Mouse (Mus musculus): ENCODE measurements around the gene Slc4a10.

The Slc4a10 gene

DNA sequence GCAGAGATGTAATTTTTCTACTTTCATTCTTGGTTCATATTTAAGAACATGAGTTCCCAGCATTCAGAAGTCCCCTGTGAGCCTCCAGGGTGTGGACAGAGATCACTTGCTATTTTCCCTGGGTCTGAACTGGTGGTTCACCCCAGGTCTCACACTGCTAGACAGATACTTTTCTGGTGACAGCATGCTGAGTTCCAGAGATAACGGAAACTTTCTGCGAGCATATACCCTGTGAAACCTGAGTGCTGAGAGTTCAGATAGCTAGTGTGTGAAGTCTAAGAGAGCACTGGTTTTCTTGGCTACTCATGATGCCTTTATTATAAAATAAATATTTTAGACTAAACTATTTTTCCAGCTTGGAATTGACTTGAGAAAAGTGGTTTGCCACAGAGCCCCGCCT lies 232.5 kb downstream of the Slc4a10 start:
- no peak for DNase-seq (ENCODE audit: low spot score in 2 of 2)

DNA sequence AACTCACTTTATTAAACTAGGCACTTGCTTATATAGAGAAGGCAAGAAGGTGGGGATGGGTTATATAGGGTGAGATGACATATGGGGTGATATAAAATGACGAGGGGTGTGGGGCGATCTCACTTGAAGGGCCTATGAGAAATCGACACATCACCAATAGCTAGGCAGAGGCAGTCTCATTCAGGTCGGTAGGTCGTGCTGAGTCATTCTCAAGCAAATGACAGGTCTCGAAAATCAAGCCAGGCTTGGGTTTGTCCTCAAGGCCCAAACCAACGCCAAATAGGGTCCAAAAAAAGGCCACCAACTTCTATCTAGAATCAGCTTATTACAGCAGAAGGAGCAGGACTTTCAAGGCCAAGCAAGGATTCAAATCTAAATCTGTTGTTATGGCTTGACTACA lies 233.5 kb downstream of the Slc4a10 start:
- DNase-seq (ENCODE audit: low spot score in 2 of 2) = no peak

DNA sequence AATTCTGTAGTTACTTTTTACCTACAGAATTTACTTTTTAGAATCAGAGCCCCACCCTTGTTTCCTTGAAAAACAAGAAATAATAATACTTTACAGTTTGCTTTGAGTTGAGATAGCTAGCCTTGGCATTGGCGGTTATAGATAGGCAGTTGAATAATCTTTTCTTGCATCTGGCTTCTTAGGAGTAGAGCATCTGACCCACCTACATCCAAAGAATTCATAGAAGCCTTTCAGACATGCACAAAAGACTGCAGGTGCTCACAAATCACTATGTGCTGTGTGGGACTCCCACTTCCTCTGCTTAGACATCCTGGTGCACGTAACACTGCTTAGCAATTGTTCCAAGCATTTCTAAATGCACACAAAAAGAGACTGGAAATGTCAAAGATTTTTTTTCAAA lies 238.8 kb downstream of the Slc4a10 start:
- no peak for DNase-seq (ENCODE audit: low spot score in 2 of 2)

DNA sequence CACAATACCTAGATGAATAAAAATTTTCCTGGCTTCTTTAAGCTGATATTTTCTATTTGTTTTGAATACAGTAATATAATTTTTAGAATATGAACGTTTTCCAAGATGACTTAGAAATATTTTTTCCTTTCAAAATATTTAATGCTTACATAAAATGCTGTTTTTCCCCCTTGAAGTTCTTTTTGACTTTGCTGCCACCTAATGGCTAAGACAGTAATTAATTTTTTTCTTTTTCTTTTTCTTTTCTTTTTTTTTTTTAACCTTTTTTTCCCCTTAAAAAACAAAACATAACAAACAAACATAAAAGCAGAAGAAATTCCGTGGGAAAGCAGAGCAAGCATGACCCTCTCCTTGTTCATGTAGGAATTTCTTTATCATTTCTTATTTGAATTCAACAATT lies 239.6 kb downstream of the Slc4a10 start:
- DNase-seq (ENCODE audit: low spot score in 2 of 2) = no peak

DNA sequence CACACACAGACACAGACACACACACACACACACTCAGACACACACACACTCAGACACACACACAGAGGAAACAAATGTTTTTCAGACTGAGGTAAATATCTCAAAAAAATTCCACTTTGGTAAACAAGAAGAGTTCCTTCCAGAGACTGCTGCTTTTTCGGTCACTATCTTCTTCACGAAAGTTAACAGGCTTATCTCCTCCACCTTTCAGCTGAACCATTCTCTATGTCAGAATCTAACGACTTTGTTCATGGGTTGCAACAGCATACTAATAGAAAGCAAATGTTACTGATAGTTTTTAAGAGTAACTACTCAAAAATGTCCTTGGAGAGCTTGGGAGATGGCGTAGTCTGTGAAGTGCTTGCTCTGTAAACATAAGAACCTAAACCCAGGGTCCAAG lies 241.3 kb downstream of the Slc4a10 start:
- no peak for DNase-seq (ENCODE audit: low spot score in 2 of 2)

DNA sequence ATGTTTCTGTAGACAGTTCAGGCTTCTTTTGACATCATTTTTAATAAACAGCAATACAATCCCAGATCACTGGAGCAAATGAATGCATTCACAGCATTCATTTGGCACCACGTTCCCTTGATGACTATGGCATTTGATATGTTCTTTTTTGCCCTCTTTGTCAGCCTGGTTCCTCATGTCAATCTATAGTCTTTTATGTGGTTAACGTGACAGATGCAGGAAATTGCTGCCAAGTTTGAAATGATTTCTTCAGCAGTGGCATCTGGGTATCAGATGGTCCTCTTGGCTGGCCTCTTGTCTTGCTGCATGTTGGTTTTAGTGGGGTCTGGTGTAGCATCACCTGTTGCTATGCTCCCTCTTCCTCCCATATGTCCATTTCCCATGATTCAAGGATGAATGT lies 247.6 kb downstream of the Slc4a10 start:
- DNase-seq (ENCODE audit: low spot score in 2 of 2) = no peak

DNA sequence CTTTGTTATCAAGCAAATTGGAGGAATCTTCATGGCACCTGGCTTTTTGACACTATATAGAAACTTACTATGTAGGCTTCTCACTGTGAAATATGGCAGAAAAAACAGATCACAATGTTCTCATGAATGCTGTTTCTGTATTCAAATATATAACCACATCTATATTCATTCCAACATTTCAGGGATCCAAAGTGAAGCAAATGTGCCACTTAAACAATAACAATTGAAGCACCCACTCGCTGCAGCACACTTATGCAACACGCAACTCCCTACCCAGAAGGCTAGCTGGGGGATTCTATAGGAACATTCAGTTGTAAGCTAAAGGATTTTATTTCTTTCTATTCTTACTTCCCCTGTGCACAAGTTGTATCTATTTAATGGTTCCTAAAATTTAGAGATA lies 255.5 kb downstream of the Slc4a10 start:
- DNase-seq (ENCODE audit: low spot score in 2 of 2) = no peak

DNA sequence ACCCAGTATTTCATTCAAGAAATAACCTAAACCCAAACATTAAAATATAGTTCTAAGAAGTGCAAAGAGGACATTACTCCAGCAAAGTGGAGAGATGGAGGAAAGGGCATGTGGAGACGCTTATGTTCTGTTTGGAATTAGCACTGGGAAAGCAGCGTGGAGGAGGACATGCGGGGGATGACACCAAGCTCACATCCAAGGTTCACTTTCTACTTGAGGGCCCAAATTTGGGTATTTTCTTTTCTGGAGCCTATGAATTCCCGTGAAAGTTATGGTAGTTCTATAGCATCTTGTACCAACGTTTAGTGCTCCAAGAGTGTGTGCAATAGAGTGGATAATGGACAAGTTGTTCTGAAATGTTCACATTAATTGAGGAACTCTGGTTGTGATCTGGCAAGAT lies 260.7 kb downstream of the Slc4a10 start:
- no peak for DNase-seq (ENCODE audit: low spot score in 2 of 2)

DNA sequence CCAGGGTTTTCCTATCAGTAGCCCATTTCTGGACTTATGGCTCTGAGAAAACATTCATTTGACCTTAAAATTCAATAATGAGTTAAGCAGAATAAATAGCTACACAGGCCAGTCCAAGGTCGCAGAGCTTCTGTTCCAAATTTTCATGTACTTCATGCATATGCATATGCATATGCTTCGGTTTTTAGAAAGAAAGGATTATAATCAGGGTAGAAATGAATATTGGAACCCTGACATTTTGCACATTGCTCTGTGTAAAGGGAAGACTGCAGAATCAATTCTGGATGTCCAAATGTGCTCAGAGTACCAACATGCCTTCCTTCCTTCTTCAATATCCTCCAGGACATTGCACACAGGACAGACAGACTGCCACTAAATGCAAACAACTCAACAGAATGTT lies 261.2 kb downstream of the Slc4a10 start:
- no peak for DNase-seq (ENCODE audit: low spot score in 2 of 2)

DNA sequence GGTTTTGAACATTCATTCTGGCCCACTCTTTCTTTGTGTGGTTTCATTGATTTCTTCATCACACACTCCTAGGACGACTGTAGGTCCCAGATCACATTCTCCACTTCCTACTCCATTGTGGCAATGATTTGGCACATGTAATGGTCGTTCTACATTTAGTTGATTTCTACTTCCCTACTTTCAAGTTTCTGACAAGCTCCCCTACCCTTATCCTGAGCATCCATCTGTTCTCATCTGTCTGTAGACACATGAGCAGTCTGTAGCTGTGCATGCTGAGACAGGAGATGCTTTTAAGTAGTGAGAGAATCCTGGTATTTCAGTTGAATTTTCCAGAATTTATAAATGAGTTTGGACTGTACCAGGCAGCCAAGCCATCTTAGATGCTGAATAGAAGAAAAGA lies 270.7 kb downstream of the Slc4a10 start:
- DNase-seq (ENCODE audit: low spot score in 2 of 2) = no peak

DNA sequence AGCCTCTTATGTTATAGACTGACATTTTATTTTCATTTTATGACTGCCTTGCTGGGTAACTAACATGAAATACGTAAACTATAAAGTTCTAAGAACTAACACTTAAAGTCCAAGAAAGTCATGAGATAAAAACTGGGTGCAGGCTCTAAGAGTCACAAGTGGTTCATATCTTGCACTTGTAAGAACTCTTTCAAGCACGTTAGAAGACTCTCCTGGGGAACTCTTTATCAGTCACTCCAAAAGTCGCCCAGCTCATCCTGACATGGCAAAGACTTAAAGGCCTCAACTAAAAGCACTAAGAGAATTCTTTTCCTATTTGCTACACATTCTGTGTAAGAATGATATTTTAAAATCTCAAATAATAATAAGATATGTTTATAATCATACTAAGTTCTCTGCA lies 273.2 kb downstream of the Slc4a10 start:
- no peak for DNase-seq (ENCODE audit: low spot score in 2 of 2)

DNA sequence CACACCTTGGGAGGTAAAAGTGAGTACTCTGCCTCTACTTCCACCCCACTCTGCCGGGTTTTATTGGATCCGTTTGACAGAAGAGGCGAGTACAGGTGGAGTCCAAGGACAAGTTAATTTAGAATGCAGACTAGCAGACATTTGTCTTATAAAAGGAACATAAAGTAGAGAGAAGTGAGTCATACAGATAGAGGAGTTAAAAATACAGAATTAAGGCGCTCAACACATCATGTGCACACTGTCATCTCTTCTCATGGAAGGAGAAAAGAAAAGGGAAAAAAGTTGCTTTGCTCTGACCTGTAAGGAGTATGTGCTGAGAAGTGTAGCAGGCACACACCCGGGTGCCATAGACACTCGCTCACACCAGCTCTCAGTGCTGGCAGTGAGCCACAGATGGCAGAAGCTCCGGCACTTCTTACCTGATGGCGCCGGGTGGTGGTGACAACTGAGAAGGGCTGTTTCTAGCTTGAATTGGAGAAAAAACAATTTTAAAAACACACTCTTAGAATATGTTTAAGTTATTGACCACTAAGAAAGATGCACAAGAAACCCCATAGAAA lies 276.9 kb downstream of the Slc4a10 start:
- peak; percentile 33 to 42 for DNase-seq (ENCODE audit: low spot score in 2 of 2)

DNA sequence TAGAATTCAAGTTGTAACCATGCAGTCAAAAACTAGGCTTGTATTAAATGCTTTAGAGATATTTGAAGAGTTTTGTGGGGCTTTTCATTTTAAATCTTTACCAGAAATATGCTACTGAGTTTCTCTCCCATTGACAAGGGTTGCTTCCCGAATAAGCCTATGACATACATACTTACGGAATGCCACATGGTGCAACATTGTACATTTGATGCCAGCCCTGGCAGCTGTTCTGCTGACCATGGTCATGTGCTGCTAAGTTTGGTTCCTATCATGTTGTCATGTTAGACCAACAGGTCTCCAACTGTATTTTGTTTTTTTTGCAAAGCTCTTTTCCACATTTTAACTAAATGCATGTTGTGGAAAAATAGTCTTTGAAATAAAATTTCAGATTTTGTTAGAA lies 279.1 kb downstream of the Slc4a10 start:
- no peak for DNase-seq (ENCODE audit: low spot score in 2 of 2)

DNA sequence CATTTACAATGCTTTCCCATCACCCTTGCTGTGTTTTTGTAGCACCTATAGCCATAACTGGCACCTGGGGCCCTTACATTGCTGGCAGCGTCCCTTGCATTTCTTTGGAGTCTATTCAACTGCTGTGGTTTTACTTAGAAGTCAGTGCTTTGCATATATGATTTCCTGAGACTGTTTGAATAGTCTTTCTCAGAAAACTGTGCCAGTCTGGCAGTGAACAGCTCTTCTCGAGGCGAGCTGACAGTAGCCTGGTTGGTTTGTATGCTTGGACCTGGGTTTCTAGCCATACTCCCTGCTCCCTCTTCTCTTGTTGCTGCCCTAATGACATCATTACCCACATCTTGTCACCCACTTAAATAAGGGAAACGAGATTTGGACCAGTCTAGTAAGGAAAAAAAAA lies 285.7 kb downstream of the Slc4a10 start:
- DNase-seq (ENCODE audit: low spot score in 2 of 2) = no peak

DNA sequence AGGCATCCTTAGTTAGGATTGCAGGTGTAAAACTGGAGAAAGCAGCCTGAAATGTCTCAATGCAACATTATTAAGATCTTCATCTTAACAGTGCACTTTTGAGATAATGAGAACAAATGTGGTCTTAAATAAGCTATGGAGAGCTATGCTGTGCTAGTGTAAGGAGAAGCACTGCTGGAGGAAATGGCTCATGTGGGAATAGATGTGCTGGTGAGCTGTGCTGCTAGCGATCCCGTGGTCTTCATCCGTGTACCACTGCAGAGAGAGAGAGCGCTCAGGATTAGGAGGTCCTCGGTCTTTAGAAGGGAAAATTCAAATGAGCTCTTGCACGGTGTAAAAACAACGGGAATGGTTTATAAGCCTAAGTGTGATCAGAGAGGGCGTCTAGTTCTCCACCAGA lies 286.2 kb downstream of the Slc4a10 start:
- DNase-seq (ENCODE audit: low spot score in 2 of 2) = no peak

DNA sequence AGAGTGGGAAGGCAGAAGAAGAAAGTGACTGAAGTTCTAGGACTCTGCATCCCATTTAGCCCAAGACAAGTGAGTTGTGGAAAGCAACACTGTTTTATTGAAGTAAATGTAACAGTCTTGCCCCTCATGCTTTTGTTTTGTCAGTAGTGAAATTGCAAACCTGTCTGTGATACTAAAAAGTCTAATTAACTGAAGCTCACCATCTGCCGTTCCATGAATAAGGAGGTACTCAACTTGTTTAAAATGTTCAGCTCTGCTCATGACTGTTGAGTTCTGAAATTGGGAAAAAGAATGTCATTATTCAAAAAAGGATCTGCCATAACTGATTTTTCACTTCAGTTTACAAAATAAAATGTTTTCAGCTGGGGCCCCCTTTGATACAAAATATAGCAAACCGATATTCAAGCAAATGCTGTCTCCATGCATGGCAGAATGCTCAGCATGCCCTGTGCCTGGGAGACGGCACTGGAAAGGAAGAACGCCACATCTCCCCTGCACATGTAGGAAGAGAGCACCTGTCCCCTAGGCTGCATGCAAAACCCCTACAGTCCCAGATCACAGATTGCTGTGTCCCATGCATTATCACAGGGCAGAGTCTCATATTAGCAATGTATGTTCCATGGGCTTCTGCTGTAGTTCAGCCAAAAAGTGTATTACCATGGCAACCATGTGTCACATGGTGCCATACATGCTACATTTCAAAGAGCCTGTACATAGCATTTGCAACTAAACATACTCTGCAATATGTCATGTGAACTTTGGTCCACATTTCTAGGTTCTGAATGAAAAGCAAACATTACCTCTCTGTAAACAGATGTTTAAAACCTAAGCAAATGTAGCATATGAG lies 288.4 kb downstream of the Slc4a10 start:
- DNase-seq (ENCODE audit: low spot score in 2 of 2) = no peak

DNA sequence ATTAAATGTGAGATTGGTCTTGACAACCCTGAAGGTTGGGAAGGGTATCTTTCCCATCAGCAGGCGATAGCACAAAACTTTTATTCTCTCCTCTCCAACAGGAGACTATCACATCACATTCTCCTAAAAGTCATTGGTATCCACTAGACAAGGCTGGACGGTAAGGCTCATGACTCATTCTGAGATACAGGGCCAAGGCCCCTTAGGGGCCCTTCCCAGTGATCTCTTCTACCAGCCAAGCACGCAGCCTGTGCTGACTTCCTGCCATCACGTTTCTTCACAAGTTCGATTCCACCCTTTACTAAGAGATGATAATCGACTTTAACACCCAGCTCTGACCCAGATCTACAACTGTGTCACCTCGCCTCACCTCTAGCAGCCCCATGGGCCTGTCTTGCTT lies 290.8 kb downstream of the Slc4a10 start:
- no peak for DNase-seq (ENCODE audit: low spot score in 2 of 2)

DNA sequence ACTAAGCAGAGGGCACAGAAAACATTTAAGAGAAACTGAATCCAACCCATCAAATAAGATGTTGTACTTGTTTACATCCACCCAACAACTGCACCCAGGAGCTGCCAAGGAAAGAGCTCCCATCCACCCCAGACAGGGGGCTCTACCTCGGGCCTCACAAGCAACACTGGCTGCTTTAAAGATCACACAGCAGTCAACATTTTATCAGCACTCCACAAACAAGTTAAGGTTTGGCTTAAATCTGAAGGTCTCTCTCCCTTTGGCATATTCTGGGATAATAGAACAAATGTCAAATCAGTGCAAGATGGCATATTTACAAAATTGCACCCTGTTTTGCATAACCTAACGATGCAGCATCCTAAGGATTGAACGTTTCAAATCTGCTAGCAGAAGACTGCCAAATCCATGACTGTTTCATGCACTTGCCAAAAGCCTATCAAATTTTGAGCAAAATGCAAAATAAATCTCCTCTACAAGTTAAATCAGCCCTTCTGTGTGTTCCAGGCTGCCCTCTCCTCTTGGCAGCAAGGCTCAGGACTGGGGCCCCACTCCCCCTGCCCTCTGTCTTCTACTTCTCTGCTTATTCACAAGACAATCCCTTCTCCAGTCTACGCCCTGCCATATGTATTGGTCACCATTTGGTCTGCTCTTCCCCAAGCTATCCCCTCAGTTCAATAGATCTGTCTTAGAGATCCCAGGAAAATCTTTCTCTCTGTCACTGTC lies 293.1 kb downstream of the Slc4a10 start:
- DNase-seq (ENCODE audit: low spot score in 2 of 2) = no peak

DNA sequence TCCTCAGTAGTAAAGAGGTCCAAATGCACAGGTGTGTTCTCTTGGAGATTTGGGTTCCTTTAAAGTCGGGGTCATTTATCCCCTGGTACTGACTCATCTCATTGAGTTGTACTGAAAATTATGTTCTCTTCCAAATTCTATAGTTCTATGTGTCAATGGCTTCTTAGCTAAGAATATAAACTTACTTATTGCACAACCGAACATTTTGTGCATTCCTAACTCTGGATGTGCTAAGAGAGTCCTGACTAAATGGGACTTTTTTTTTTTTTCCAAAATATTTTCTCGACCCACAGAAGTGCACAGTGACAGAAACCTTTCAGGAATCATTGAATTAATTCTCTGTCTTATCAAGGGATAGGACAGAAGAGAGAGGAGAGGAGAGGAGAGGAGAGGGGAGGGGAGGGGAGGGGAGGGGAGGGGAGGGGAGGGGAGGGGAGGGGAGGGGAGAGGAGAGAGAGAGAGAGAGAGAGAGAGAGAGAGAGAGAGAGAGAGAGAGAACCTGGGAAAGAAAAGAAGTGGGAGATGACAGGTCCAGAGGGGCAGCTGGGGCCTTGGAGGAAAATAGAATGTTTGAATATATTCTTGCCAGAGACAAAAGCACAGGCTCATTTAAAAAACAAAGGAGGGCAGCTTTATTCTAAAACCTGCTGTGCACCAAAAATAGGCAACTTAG lies 294.9 kb downstream of the Slc4a10 start:
- DNase-seq (ENCODE audit: low spot score in 2 of 2) = no peak

DNA sequence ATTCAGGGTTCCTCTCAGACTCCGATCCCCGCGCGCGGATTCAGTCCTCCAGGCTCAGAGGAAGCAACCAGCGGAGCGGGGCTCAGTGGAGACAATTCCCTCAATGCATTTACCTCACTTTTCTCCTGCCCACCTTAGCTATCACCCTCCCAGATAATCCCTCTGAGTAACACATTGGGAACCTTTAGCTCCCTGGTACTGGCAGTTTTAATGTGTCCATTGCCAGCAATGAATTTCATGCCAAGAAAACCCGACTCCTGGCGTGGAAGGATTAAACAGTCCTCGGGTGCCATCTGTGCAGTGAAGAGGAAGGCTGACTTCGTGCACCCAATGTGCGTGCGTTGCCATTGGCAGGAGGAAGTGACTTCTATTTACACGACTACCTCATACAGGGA lies 295.5 kb downstream of the Slc4a10 start:
- peak; percentile 60 to 64 for DNase-seq (ENCODE audit: low spot score in 2 of 2)

DNA sequence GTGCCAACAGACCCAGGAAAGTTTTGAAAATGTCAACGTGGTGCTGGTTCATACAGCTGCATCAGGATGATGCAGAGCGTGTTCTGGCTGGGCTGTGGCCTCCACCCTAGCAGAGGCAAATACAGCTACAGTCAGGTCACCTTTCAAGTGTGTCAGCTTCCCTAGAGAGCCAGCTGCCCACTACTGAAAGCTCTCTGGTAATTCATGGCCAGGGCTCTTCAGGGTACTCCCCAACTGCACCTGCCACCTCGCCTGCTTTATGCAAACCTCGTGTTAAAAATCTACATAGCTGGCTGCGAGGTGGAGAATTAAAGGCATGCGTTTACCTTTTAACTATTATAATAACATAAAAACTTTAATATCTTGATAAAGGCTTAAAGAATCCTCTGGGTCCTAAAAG lies 298.1 kb downstream of the Slc4a10 start:
- no peak for DNase-seq (ENCODE audit: low spot score in 2 of 2)

DNA sequence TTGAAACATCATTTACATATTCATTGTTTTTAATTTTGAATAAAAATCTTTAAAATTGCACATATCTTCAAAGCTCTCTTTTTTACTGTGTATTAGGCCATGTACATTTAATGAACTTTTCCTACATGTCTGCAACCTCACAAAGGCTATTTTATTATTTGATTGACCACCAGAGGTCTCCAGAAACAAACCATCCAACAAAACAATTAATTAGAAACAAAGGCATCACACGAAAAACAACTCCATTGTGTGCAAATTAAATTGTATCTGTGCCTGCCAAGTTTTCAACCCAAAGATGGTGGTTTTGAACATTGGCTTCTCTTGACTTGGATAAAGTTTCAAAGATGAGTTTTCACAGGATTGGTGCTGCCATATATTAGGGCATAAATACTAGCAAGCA lies 300.5 kb downstream of the Slc4a10 start:
- no peak for DNase-seq (ENCODE audit: low spot score in 2 of 2)

DNA sequence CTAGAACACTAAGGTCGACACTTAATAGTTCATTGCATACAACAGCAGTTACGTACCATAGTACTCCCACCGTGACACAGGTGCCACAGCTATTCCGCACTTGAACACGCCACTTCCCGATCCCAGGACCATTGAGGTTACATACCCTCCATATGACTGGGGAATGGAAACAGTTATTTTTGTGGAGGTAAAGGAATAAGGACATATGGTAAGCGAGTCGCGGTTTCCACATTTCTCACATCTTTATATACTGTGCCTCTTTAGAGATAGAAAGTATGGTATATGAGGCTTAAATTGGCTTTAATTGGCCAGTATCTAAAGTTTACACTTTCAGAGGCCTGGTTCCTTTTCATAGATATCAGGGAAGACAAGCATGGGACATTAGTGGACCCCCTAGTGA lies 301.5 kb downstream of the Slc4a10 start:
- DNase-seq (ENCODE audit: low spot score in 2 of 2) = no peak
